ENCODE assay signal across 26 mouse cellular contexts in the genomic region with DNA sequence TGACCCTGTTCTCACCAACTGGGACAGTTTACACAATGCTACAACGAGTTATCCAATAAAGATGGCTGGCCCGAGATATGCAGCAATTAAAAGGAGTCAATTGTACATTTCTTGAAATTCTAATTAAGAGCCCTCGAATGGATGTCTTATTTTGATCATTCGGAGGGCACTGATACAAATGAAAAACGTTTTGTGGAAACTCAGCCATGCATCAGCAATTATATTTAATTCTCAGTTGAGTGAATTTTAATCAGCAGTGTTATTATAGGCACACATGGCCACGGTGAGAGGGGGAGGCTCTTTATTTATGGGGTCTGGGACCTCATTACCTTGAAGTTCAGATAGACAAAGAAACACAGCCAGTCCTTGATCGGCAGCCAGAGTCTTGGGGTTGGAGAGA.
"Had no signal": no experiment of that assay in that cellular context is flagged by ENCODE, and none has a peak within 500 bp of the region (broad histone marks: within the 10 kb centered on the region; RNA-seq: fewer than 3 reads in every experiment).

No protein-coding gene starts in this region.

- H3K4me1 ChIP-seq: embryonic facial prominence, embryonic 15.5 days had no signal

- H3K27ac ChIP-seq: embryonic facial prominence, embryonic 12.5 days; embryonic facial prominence, embryonic 13.5 days; embryonic facial prominence, embryonic 15.5 days; forebrain, embryonic 10.5 days; forebrain, embryonic 13.5 days; forebrain, embryonic 15.5 days; gastrocnemius, adult 2 months; heart, adult 2 months; heart, embryonic 10.5 days had no signal

- H3K4me2 ChIP-seq: embryonic facial prominence, embryonic 12.5 days; embryonic facial prominence, embryonic 13.5 days; embryonic facial prominence, embryonic 15.5 days; forebrain, embryonic 13.5 days; forebrain, embryonic 15.5 days had no signal

- H3K9ac ChIP-seq: embryonic facial prominence, embryonic 12.5 days; embryonic facial prominence, embryonic 13.5 days; embryonic facial prominence, embryonic 15.5 days; forebrain, embryonic 13.5 days; forebrain, embryonic 15.5 days; forebrain, postnatal 0 days had no signal

- H3K9me3 ChIP-seq: embryonic facial prominence, embryonic 12.5 days; embryonic facial prominence, embryonic 13.5 days; embryonic facial prominence, embryonic 15.5 days; forebrain, embryonic 10.5 days; forebrain, embryonic 13.5 days; forebrain, embryonic 15.5 days; heart, embryonic 10.5 days had no signal

- H3K4me3 ChIP-seq: embryonic facial prominence, embryonic 12.5 days; embryonic facial prominence, embryonic 13.5 days; embryonic facial prominence, embryonic 15.5 days; erythroblast, embryonic 14.5 days; forebrain, embryonic 10.5 days; forebrain, embryonic 13.5 days; forebrain, embryonic 15.5 days; gastrocnemius, adult 2 months; heart, adult 2 months; heart, embryonic 10.5 days had no signal

- ATAC-seq: forebrain, embryonic 13.5 days; forebrain, embryonic 15.5 days; forebrain, embryonic 16.5 days; forebrain, postnatal 0 days had no signal

- DNase-seq: cerebellum, adult 8-10 months; cerebellum, adult 9-10 months; cerebellum, adult 9-11 months; cerebellum, postnatal 10 days; cerebellum, postnatal 14 days; cerebellum, postnatal 25 days; cerebellum, postnatal 36 days; embryo, embryonic 11 days; forebrain, postnatal 0 days; gastrocnemius, adult 2 months; gastrocnemius, postnatal 10 days; gastrocnemius, postnatal 14 days; gastrocnemius, postnatal 25 days; gastrocnemius, postnatal 36 days; heart, adult 11 months; heart, adult 18-20 months; heart, adult 2 months had no signal

- H3K36me3 ChIP-seq: embryonic facial prominence, embryonic 12.5 days; embryonic facial prominence, embryonic 13.5 days; embryonic facial prominence, embryonic 15.5 days; forebrain, embryonic 10.5 days; forebrain, embryonic 15.5 days; heart, embryonic 10.5 days had no signal

- H3K27me3 ChIP-seq: embryonic facial prominence, embryonic 12.5 days; embryonic facial prominence, embryonic 13.5 days; embryonic facial prominence, embryonic 15.5 days; forebrain, embryonic 13.5 days; forebrain, embryonic 15.5 days had no signal
